Mouse (Mus musculus): ENCODE data around the gene Sdr9c7.
A peak's percentile ranks its signal among the peaks of the same experiment; 100 is the strongest.

DNA sequence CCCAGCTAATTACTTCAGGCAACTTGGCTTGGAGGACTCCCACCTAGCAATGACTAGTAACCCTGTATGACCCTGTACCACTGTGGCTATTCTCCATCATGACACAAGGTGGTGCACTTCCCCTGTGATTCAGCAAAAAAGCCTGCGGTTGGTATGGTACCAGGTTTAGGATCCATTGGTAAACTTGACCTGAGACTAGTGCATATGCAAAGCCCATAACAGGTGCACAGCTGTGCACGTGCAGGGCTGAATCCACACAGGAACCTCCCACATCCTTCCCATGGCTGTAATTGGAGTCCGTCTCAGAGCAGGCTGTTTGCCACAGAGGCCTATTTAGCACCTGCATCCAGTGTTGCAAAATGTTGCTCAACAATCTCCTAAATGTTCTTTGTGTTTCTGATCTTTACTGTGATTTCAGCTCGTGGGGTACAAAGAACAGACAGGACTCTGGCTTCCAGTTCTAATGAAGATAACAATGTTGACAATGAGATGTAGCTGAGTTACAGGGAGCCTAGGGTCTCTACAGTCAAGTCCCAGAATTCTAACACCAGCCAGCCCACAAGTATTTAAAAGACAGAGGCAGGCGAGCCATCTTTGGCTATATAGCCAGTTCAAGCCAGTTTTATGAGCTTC lies 47.2 kb downstream of the Sdr9c7 start:
- TF ChIP-seq POLR2A (IDR thresholded peaks at IDR 0.05; ENCODE audit: borderline replicate concordance, control insufficient read depth, low read depth, low read length) (no peak), CTCF (IDR thresholded peaks at IDR 0.05; ENCODE audit: control insufficient read depth, insufficient read depth, low read length) (peak; percentile 40; the same call in 1 of the 2 replicates)

Measured in bone marrow, adult 2 months (tissue).